Mouse (Mus musculus): Measurements from ENCODE around the gene Otulin. TPM values are rescaled to one million over a fixed set of nuclear protein-coding genes. Genes with fewer than 3 reads are reported as not detected.
A peak's percentile ranks its signal among the peaks of the same experiment; 100 is the strongest.

Gene Otulin
- polyA plus RNA-seq, 1 experiment from 2014 or later, result 30.1 TPM

- no peak for ATAC-seq (ENCODE audit: low FRiP score, low TSS enrichment)
These were observed 100.5 kb downstream of the Otulin start for GRCm38 (mm10) chr15:27530023-27530422.

GRCm38 (mm10) chr15:27528896-27529295 lies 101.6 kb downstream of the Otulin start:
- no peak overlapping the region for H3K4me2 ChIP-seq (replicated peaks; ENCODE audit: low read depth, low read length)
- H3K9ac ChIP-seq (replicated peaks; ENCODE audit: low read length), result no peak overlapping the region
- WGBS, result 69% methylated on average over 4 of the region's 4 CpGs
- H3K9me3 ChIP-seq (ENCODE audit: low read length), result no peaks in the 10 kb centered on the region
- no peaks in the 10 kb centered on the region for H3K27me3 ChIP-seq (ENCODE audit: insufficient read depth, low read length)
- no peak for ATAC-seq (ENCODE audit: low FRiP score, low TSS enrichment)
- H3K27ac ChIP-seq (ENCODE audit: low read length), result no peak overlapping the region
- H3K4me3 ChIP-seq (ENCODE audit: low read length), result no peak overlapping the region
- peaks cover 8% of the 10 kb centered on the region for H3K4me1 ChIP-seq (ENCODE audit: insufficient read depth, low read length)
- no peaks in the 10 kb centered on the region for H3K36me3 ChIP-seq (ENCODE audit: insufficient read depth, low read length)

More at GRCm38 (mm10) chr15:27530023-27530422, 100.5 kb downstream of the Otulin start:
- H3K27ac ChIP-seq (ENCODE audit: low read length), result no peak overlapping the region
- H3K36me3 ChIP-seq (ENCODE audit: insufficient read depth, low read length), result no peaks in the 10 kb centered on the region
- no peaks in the 10 kb centered on the region for H3K9me3 ChIP-seq (ENCODE audit: low read length)
- H3K4me1 ChIP-seq (ENCODE audit: insufficient read depth, low read length), result peaks cover 7% of the 10 kb centered on the region
- no peak overlapping the region for H3K4me3 ChIP-seq (ENCODE audit: low read length)
- no peak overlapping the region for H3K9ac ChIP-seq (replicated peaks; ENCODE audit: low read length)
- H3K27me3 ChIP-seq (ENCODE audit: insufficient read depth, low read length), result no peaks in the 10 kb centered on the region
- H3K4me2 ChIP-seq (replicated peaks; ENCODE audit: low read depth, low read length), result no peak overlapping the region
- 71% methylated on average over 4 of the region's 4 CpGs for WGBS

GRCm38 (mm10) chr15:27525233-27526005 lies 105.1 kb downstream of the Otulin start:
- 51% methylated on average over 12 of the region's 12 CpGs for WGBS
- H3K9me3 ChIP-seq (ENCODE audit: low read length), result no peaks in the 10 kb centered on the region
- ATAC-seq (ENCODE audit: low FRiP score, low TSS enrichment), result no peak
- no peak overlapping the region for H3K9ac ChIP-seq (replicated peaks; ENCODE audit: low read length)
- H3K27me3 ChIP-seq (ENCODE audit: insufficient read depth, low read length), result no peaks in the 10 kb centered on the region
- no peak overlapping the region for H3K4me2 ChIP-seq (replicated peaks; ENCODE audit: low read depth, low read length)
- H3K27ac ChIP-seq (ENCODE audit: low read length), result no peak overlapping the region
- no peaks in the 10 kb centered on the region for H3K36me3 ChIP-seq (ENCODE audit: insufficient read depth, low read length)
- peaks cover 8% of the 10 kb centered on the region for H3K4me1 ChIP-seq (ENCODE audit: insufficient read depth, low read length)
- H3K4me3 ChIP-seq (ENCODE audit: low read length), result no peak overlapping the region

GRCm38 (mm10) chr15:27519857-27520256 lies 110.6 kb downstream of the Otulin start:
- Histone ChIP-seq H3K4me2 (replicated peaks; ENCODE audit: low read depth, low read length) (no peak overlapping the region), H3K36me3 (ENCODE audit: insufficient read depth, low read length) (0 out of 2 replicates have a peak, but pooled peaks cover 3% of the 10 kb centered on the region), H3K9me3 (ENCODE audit: low read length) (no peaks in the 10 kb centered on the region), H3K9ac (replicated peaks; ENCODE audit: low read length) (no peak overlapping the region), H3K27me3 (ENCODE audit: insufficient read depth, low read length) (no peaks in the 10 kb centered on the region), H3K4me3 (ENCODE audit: low read length) (no peak overlapping the region), H3K4me1 (ENCODE audit: insufficient read depth, low read length) (0 out of 2 replicates have a peak, but pooled peaks cover 5% of the 10 kb centered on the region), H3K27ac (ENCODE audit: low read length) (no peak overlapping the region)
- WGBS, result 95% methylated on average over 7 of the region's 7 CpGs
- no peak for ATAC-seq (ENCODE audit: low FRiP score, low TSS enrichment)

- Histone ChIP-seq H3K27ac (ENCODE audit: low read length) (no peak overlapping the region), H3K36me3 (ENCODE audit: insufficient read depth, low read length) (0 out of 2 replicates have a peak, but pooled peaks cover 3% of the 10 kb centered on the region), H3K27me3 (ENCODE audit: insufficient read depth, low read length) (no peaks in the 10 kb centered on the region), H3K4me1 (ENCODE audit: insufficient read depth, low read length) (0 out of 2 replicates have a peak, but pooled peaks cover 5% of the 10 kb centered on the region), H3K4me3 (ENCODE audit: low read length) (no peak overlapping the region), H3K4me2 (replicated peaks; ENCODE audit: low read depth, low read length) (no peak overlapping the region), H3K9me3 (ENCODE audit: low read length) (no peaks in the 10 kb centered on the region), H3K9ac (replicated peaks; ENCODE audit: low read length) (no peak overlapping the region)
- ATAC-seq (ENCODE audit: low FRiP score, low TSS enrichment), result no peak
- WGBS, result 76% methylated on average over 8 of the region's 8 CpGs
These were observed 112.5 kb downstream of the Otulin start for GRCm38 (mm10) chr15:27518026-27518425.

- Histone ChIP-seq H3K4me3 (ENCODE audit: low read length) (no peak overlapping the region), H3K27ac (ENCODE audit: low read length) (no peak overlapping the region), H3K9ac (replicated peaks; ENCODE audit: low read length) (no peak overlapping the region), H3K27me3 (ENCODE audit: insufficient read depth, low read length) (no peaks in the 10 kb centered on the region), H3K36me3 (ENCODE audit: insufficient read depth, low read length) (0 out of 2 replicates have a peak, but pooled peaks cover 3% of the 10 kb centered on the region), H3K9me3 (ENCODE audit: low read length) (no peaks in the 10 kb centered on the region), H3K4me2 (replicated peaks; ENCODE audit: low read depth, low read length) (no peak overlapping the region), H3K4me1 (ENCODE audit: insufficient read depth, low read length) (0 out of 2 replicates have a peak, but pooled peaks cover 5% of the 10 kb centered on the region)
- 82% methylated on average over 1 of the region's 1 CpGs for WGBS
- no peak for ATAC-seq (ENCODE audit: low FRiP score, low TSS enrichment)
These were observed 113.6 kb downstream of the Otulin start for GRCm38 (mm10) chr15:27516927-27517326.

GRCm38 (mm10) chr15:27508982-27509381 lies 121.5 kb downstream of the Otulin start:
- WGBS, result 87% methylated on average over 17 of the region's 17 CpGs

GRCm38 (mm10) chr15:27508169-27508568 lies 122.3 kb downstream of the Otulin start:
- Histone ChIP-seq H3K9ac (replicated peaks; ENCODE audit: low read length) (no peak overlapping the region), H3K27ac (ENCODE audit: low read length) (no peak overlapping the region), H3K4me1 (ENCODE audit: insufficient read depth, low read length) (peaks cover 11% of the 10 kb centered on the region), H3K4me3 (ENCODE audit: low read length) (no peak overlapping the region), H3K4me2 (replicated peaks; ENCODE audit: low read depth, low read length) (no peak overlapping the region), H3K9me3 (ENCODE audit: low read length) (no peaks in the 10 kb centered on the region), H3K36me3 (ENCODE audit: insufficient read depth, low read length) (no peaks in the 10 kb centered on the region), H3K27me3 (ENCODE audit: insufficient read depth, low read length) (no peaks in the 10 kb centered on the region)
- ATAC-seq (ENCODE audit: low FRiP score, low TSS enrichment), result no peak
- WGBS, result 86% methylated on average over 7 of the region's 7 CpGs

More at GRCm38 (mm10) chr15:27508982-27509381, 121.5 kb downstream of the Otulin start:
- peaks cover 5% of the 10 kb centered on the region for H3K4me1 ChIP-seq (ENCODE audit: insufficient read depth, low read length)
- H3K36me3 ChIP-seq (ENCODE audit: insufficient read depth, low read length), result no peaks in the 10 kb centered on the region
- no peak overlapping the region for H3K9ac ChIP-seq (replicated peaks; ENCODE audit: low read length)
- no peak overlapping the region for H3K4me2 ChIP-seq (replicated peaks; ENCODE audit: low read depth, low read length)
- H3K27me3 ChIP-seq (ENCODE audit: insufficient read depth, low read length), result no peaks in the 10 kb centered on the region
- no peak for ATAC-seq (ENCODE audit: low FRiP score, low TSS enrichment)
- H3K4me3 ChIP-seq (ENCODE audit: low read length), result no peak overlapping the region
- no peak overlapping the region for H3K27ac ChIP-seq (ENCODE audit: low read length)
- no peaks in the 10 kb centered on the region for H3K9me3 ChIP-seq (ENCODE audit: low read length)

GRCm38 (mm10) chr15:27506893-27507596 lies 123.4 kb downstream of the Otulin start:
- no peak for ATAC-seq (ENCODE audit: low FRiP score, low TSS enrichment)
- no peaks in the 10 kb centered on the region for H3K36me3 ChIP-seq (ENCODE audit: insufficient read depth, low read length)
- no peak overlapping the region for H3K4me2 ChIP-seq (replicated peaks; ENCODE audit: low read depth, low read length)
- no peak overlapping the region for H3K4me3 ChIP-seq (ENCODE audit: low read length)
- no peaks in the 10 kb centered on the region for H3K9me3 ChIP-seq (ENCODE audit: low read length)
- H3K27me3 ChIP-seq (ENCODE audit: insufficient read depth, low read length), result no peaks in the 10 kb centered on the region
- peaks cover 16% of the 10 kb centered on the region for H3K4me1 ChIP-seq (ENCODE audit: insufficient read depth, low read length)
- WGBS, result 90% methylated on average over 15 of the region's 15 CpGs
- no peak overlapping the region for H3K9ac ChIP-seq (replicated peaks; ENCODE audit: low read length)
- 0 out of 2 replicates have a peak overlapping the region, but pooled peaks have one; percentile 42 for H3K27ac ChIP-seq (ENCODE audit: low read length)

All from kidney, embryonic 16.5 days (tissue).